Mouse (Mus musculus) embryonic facial prominence, embryonic 13.5 days (tissue): ENCODE data around the gene Abcf1. TPM values are rescaled to one million over a fixed set of nuclear protein-coding genes. Genes with fewer than 3 reads are reported as not detected.
A peak's percentile ranks its signal among the peaks of the same experiment; 100 is the strongest.

Source experiments
- microRNA counts: library from miRNA; unstranded; fragments of <30 nt; microRNA quantifications from one replicate; lab custom pipeline; 2016
- microRNA-seq: library from miRNA; unstranded; fragments of <30 nt; microRNA quantifications from one replicate; pipeline ENCODE4, GENCODE M21; 2016
- polyA plus RNA-seq: library from polyadenylated mRNA; unstranded; fragments of >200 nt; fragmentation: Nextera tagmentation; extraction: Ambion mirVana; gene quantifications from 2 replicates; pipeline ENCODE4 v1.2.1, GENCODE M21; 2015

The Abcf1 gene
- polyA plus RNA-seq, 1 experiment from 2014 or later, result 110 TPM

MicroRNA genes within 50 kb of the gene (microRNA counts, 519-probe panel; counts per million panel counts)
- 236 counts per million, percentile 44 among the panel's probes with 10 or more counts for microRNA mmu-miR-1894-3p (lab: Ali Mortazavi, UCI)
- microRNA mmu-miR-1894-5p (lab: Ali Mortazavi, UCI), result 236 counts per million, percentile 44 among the panel's probes with 10 or more counts
- 236 counts per million, percentile 44 among the panel's probes with 10 or more counts for microRNA mmu-miR-877 (lab: Ali Mortazavi, UCI)

Small RNAs within 50 kb of the gene (microRNA-seq; reads per million reads assigned to microRNA genes)
- gene Mir1894, result not detected
- gene Mir877, result 48.3 reads per million, percentile 44 among the genes with 10 or more reads in this experiment

Other genes starting within 250 kb of the Abcf1 start
- gene Ier3, start 148.1 kb downstream of the Abcf1 start, polyA plus RNA-seq, result 20.1 and 27.7 TPM in 2 replicates
- 61.0 and 67.2 TPM in 2 replicates for gene Flot1, start 146.5 kb downstream of the Abcf1 start, polyA plus RNA-seq
- 1,166 and 1,221 TPM in 2 replicates for gene Tubb5, start 131.5 kb downstream of the Abcf1 start, polyA plus RNA-seq
- gene Mdc1, start 128.2 kb downstream of the Abcf1 start, polyA plus RNA-seq, result 15.7 and 21.0 TPM in 2 replicates
- gene Nrm, start 108.4 kb downstream of the Abcf1 start, polyA plus RNA-seq, result 49.0 and 53.5 TPM in 2 replicates
- gene Ppp1r18, start 104.2 kb downstream of the Abcf1 start, polyA plus RNA-seq, result 23.7 and 25.4 TPM in 2 replicates
- gene Dhx16, start 89.9 kb downstream of the Abcf1 start, polyA plus RNA-seq, result 40.9 and 53.5 TPM in 2 replicates
- 24.7 and 30.1 TPM in 2 replicates for gene 2310061I04Rik, start 72.3 kb downstream of the Abcf1 start, polyA plus RNA-seq
- 136 and 151 TPM in 2 replicates for gene Atat1, start 59.7 kb downstream of the Abcf1 start, polyA plus RNA-seq
- 60.2 and 69.9 TPM in 2 replicates for gene Mrps18b, start 53.4 kb downstream of the Abcf1 start, polyA plus RNA-seq
- 40.1 and 44.3 TPM in 2 replicates for gene Ppp1r10, start 53.3 kb downstream of the Abcf1 start, polyA plus RNA-seq
- gene Gnl1, start 10.1 kb upstream of the Abcf1 start, polyA plus RNA-seq, result 56.3 and 64.8 TPM in 2 replicates
- 44.4 and 56.9 TPM in 2 replicates for gene Prr3, start 10.5 kb upstream of the Abcf1 start, polyA plus RNA-seq
- gene H2-T24, start 50.8 kb upstream of the Abcf1 start, polyA plus RNA-seq, result 3.9 and 4.3 TPM in 2 replicates
- 18.8 and 21.6 TPM in 2 replicates for gene H2-T23, start 63.1 kb upstream of the Abcf1 start, polyA plus RNA-seq
- gene H2-T22, start 73.0 kb upstream of the Abcf1 start, polyA plus RNA-seq, result 20.1 and 21.0 TPM in 2 replicates
- not detected in 2 replicates for gene Gm6034, start 73.2 kb upstream of the Abcf1 start, polyA plus RNA-seq
- not detected in 2 replicates for gene Gm11127, start 88.6 kb upstream of the Abcf1 start, polyA plus RNA-seq
- not detected in 2 replicates for gene Gm19684, start 151.9 kb upstream of the Abcf1 start, polyA plus RNA-seq
- gene Gm7030, start 159.7 kb upstream of the Abcf1 start, polyA plus RNA-seq, result not detected in 2 replicates
- gene Gm8909, start 198.8 kb upstream of the Abcf1 start, polyA plus RNA-seq, result 0.26 TPM in 1 of 2 replicates, not detected in the other
- gene H2-T3, start 220.5 kb upstream of the Abcf1 start, polyA plus RNA-seq, result 0.80 TPM in 1 of 2 replicates, not detected in the other